Mouse (Mus musculus) telencephalon, adult 2 months (tissue): Measurements from ENCODE around the gene Ppp1r13l.

Source experiments
- DNase-seq: peaks from one replicate; pipeline ENCODE4 v3.0.0-alpha.2; 2011; ENCODE audit warnings: low read depth, low spot score

Ppp1r13l gene

GRCm38 (mm10) chr7:19413525-19413924 is 54.0 kb downstream of the Ppp1r13l start:
- no peak for DNase-seq

- no peak for DNase-seq
These were observed 57.0 kb downstream of the Ppp1r13l start for GRCm38 (mm10) chr7:19416590-19416989.

- DNase-seq, result no peak
These were observed 60.6 kb downstream of the Ppp1r13l start for GRCm38 (mm10) chr7:19420121-19420520.

GRCm38 (mm10) chr7:19420821-19421636 is 61.5 kb downstream of the Ppp1r13l start:
- DNase-seq, result peak; percentile 79

- DNase-seq, result no peak
These were observed 63.5 kb downstream of the Ppp1r13l start for GRCm38 (mm10) chr7:19423083-19423482.

GRCm38 (mm10) chr7:19424051-19424450 is 64.5 kb downstream of the Ppp1r13l start:
- DNase-seq, result no peak

- no peak for DNase-seq
These were observed 66.8 kb downstream of the Ppp1r13l start for GRCm38 (mm10) chr7:19426349-19426748.

- DNase-seq, result no peak
These were observed 67.3 kb downstream of the Ppp1r13l start for GRCm38 (mm10) chr7:19426888-19427287.
